Mouse (Mus musculus): ENCODE measurements around the gene Fig4.

DNA sequence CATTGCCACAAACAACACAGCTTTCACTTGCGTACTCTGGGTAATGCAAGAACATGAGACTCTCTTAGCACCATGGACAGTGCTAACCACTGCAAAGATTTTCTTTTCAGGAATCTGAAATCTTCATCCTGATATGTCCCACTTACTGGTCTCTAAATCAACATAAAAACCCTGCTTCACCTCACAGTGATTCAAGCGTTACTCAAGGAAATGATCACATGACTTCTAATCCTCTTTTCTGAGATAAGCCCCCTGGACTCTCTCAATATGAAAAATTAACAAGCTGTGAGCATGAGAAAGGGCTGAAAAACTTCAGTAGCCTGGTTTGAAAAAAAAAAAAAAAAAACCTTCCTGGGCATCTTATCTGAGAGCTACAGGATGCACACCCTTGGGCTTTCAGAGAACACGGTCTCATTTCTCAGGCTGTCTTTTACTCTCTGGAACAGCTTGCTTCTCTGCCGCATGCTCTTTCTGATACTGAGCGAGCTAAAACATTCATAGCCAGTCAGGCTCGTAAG is 94.1 kb downstream of the Fig4 start:
- no peak for TF ChIP-seq CTCF (IDR thresholded peaks at IDR 0.05; ENCODE audit: control insufficient read depth, insufficient read depth, insufficient read length)
- TF ChIP-seq FOSL1 (IDR thresholded peaks at IDR 0.05; ENCODE audit: insufficient read depth, low read length, poor library complexity, severe bottlenecking) = no peak
- no peak for TF ChIP-seq USF1 (IDR thresholded peaks at IDR 0.05; ENCODE audit: low read depth)
- TF ChIP-seq MYOG (IDR thresholded peaks at IDR 0.05; ENCODE audit: control insufficient read depth, extremely low read depth, insufficient read length) = no peak
- no peak for TF ChIP-seq MYOD1 (IDR thresholded peaks at IDR 0.05; ENCODE audit: control insufficient read depth, insufficient read length, low read depth)
- no peak for TF ChIP-seq MAX (IDR thresholded peaks at IDR 0.05)

Data from C2C12 (cell line).